ENCODE assay signal across 10 mouse cellular contexts in the genomic region with DNA sequence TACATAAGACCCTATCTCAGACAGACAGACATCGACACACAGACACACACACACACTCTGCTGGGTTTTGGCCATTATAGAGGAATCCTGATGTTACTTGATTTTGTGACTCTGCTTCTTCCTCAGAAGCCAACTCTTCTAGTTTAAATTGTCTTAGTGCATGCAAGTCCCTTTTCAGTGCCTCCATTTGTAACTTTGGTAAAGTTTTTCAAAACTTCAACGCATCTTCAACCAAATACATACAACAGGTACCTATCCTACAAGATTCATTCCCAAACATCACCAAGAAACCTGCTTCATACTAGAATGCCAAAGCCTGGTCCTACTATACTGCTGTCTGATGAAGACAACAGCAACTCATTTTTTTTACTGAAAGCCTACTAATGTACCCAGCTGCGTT. TPM values are rescaled to one million over a fixed set of nuclear protein-coding genes. Genes with fewer than 3 reads are reported as not detected.
A peak's percentile ranks its signal among the peaks of the same experiment; 100 is the strongest.
DNase-seq lines count a peak whose midpoint lies in the region; ATAC-seq and TF ChIP-seq lines count a peak whose summit lies in the region.
"Had no signal": no experiment of that assay in that cellular context is flagged by ENCODE, and none has a peak within 500 bp of the region (broad histone marks: within the 10 kb centered on the region; RNA-seq: fewer than 3 reads in every experiment).

No protein-coding gene starts in this region.

- peaks cover 13% of the 10 kb centered on the region for H3K4me1 ChIP-seq in kidney, embryonic 14.5 days (ENCODE audit: control insufficient read depth, insufficient read depth, low read length)
- peaks cover 3% of the 10 kb centered on the region; the same call in 1 of the 2 replicates for H3K4me1 ChIP-seq in cortical plate, adult 2 months (ENCODE audit: control insufficient read depth, insufficient read depth, low read length)
- H3K4me1 ChIP-seq in hindbrain, postnatal 0 days (ENCODE audit: insufficient read depth, low read length), result peaks cover 13% of the 10 kb centered on the region; the same call in 1 of the 2 replicates
- peaks cover 2% of the 10 kb centered on the region; the same call in 1 of the 2 replicates for H3K4me1 ChIP-seq in midbrain, postnatal 0 days (ENCODE audit: insufficient read depth, low read length)

- ATAC-seq in kidney, embryonic 14.5 days (ENCODE audit: low FRiP score, low TSS enrichment), result no peak
- ATAC-seq in hindbrain, postnatal 0 days, result no peak
- ATAC-seq in midbrain, postnatal 0 days (ENCODE audit: low FRiP score), result no peak

- peaks cover 9% of the 10 kb centered on the region for H3K36me3 ChIP-seq in kidney, embryonic 14.5 days (ENCODE audit: control insufficient read depth, insufficient read depth, low read length)
- peaks cover 5% of the 10 kb centered on the region; the same call in 1 of the 2 replicates for H3K36me3 ChIP-seq in hindbrain, postnatal 0 days (ENCODE audit: insufficient read depth, low read length)
- peaks cover 3% of the 10 kb centered on the region; the same call in 1 of the 2 replicates for H3K36me3 ChIP-seq in midbrain, postnatal 0 days (ENCODE audit: insufficient read depth, low read length)

- intact Hi-C loops in left cerebral cortex, postnatal 25 days (cut with DNase I), result no loop called here

- no peak overlapping the region for H3K27ac ChIP-seq in kidney, embryonic 14.5 days (ENCODE audit: low read depth, low read length)
- H3K27ac ChIP-seq in cortical plate, adult 2 months (ENCODE audit: insufficient read depth, low read length), result no peak overlapping the region
- H3K27ac ChIP-seq in hindbrain, postnatal 0 days, result no peak overlapping the region
- no peak overlapping the region for H3K27ac ChIP-seq in midbrain, postnatal 0 days (ENCODE audit: low read depth, low read length)

- peak overlapping the region; percentile 89 for H3K4me3 ChIP-seq in kidney, embryonic 14.5 days (ENCODE audit: low read length)
- H3K4me3 ChIP-seq in cortical plate, adult 2 months (ENCODE audit: insufficient read depth, low read length), result peak overlapping the region; percentile 72; the same call in 1 of the 2 replicates
- peak overlapping the region; percentile 64 for H3K4me3 ChIP-seq in hindbrain, postnatal 0 days (ENCODE audit: low read length)
- peak overlapping the region; percentile 88 for H3K4me3 ChIP-seq in midbrain, postnatal 0 days (ENCODE audit: low read depth, low read length)

- DNase-seq in kidney, adult 8-10 months, result no peak
- DNase-seq in hindbrain, postnatal 0 days (ENCODE audit: low spot score), result no peak
- DNase-seq in midbrain, postnatal 0 days (ENCODE audit: low spot score), result no peak
- DNase-seq in yolk sac, embryonic 10.5 days (ENCODE audit: low spot score), result no peak
- no peak for DNase-seq in frontal cortex, postnatal 36 days (ENCODE audit: low spot score in 2 of 2)
- no peak for DNase-seq in left cerebral cortex, postnatal 25 days (ENCODE audit: low spot score in 2 of 2)
- DNase-seq: lung, adult 18-20 months; thymus, adult 18-20 months had no signal

- WGBS in kidney, embryonic 14.5 days, result 73% methylated on average over 3 of the region's 3 CpGs
- WGBS in hindbrain, postnatal 0 days, result 79% methylated on average over 3 of the region's 3 CpGs
- WGBS in midbrain, postnatal 0 days, result 80% methylated on average over 3 of the region's 3 CpGs

- TF ChIP-seq POLR2A in cortical plate, adult 2 months (IDR thresholded peaks at IDR 0.05; ENCODE audit: extremely low read depth, insufficient read depth, low read length), result no peak

- no peak for TF ChIP-seq CTCF in cortical plate, adult 2 months (IDR thresholded peaks at IDR 0.05; ENCODE audit: extremely low read depth, insufficient read depth, low read length)
- TF ChIP-seq CTCF in hindbrain, postnatal 0 days (IDR thresholded peaks at IDR 0.05; ENCODE audit: low read depth), result no peak
- no peak for TF ChIP-seq CTCF in midbrain, postnatal 0 days (IDR thresholded peaks at IDR 0.05)

- H3K9ac ChIP-seq in kidney, embryonic 14.5 days (ENCODE audit: low read depth, low read length), result peak overlapping the region; percentile 92
- peak overlapping the region; percentile 80 for H3K9ac ChIP-seq in hindbrain, postnatal 0 days (replicated peaks; ENCODE audit: low read length)
- H3K9ac ChIP-seq in midbrain, postnatal 0 days (replicated peaks; ENCODE audit: low read length, poor library complexity, severe bottlenecking), result peak overlapping the region; percentile 76; the same call in 1 of the 2 replicates

- H3K27me3 ChIP-seq in kidney, embryonic 14.5 days (ENCODE audit: control insufficient read depth, insufficient read depth, low read length), result no peaks in the 10 kb centered on the region
- no peaks in the 10 kb centered on the region for H3K27me3 ChIP-seq in hindbrain, postnatal 0 days (ENCODE audit: insufficient read depth, low read length)
- H3K27me3 ChIP-seq in midbrain, postnatal 0 days (ENCODE audit: insufficient read depth, low read length), result no peaks in the 10 kb centered on the region

- peak overlapping the region; percentile 91 for H3K4me2 ChIP-seq in kidney, embryonic 14.5 days (replicated peaks; ENCODE audit: low read depth, low read length)
- H3K4me2 ChIP-seq in hindbrain, postnatal 0 days (ENCODE audit: low read depth, low read length), result peak overlapping the region; percentile 86
- H3K4me2 ChIP-seq in midbrain, postnatal 0 days (ENCODE audit: low read depth, low read length, poor library complexity, severe bottlenecking), result peak overlapping the region; percentile 84

- H3K9me3 ChIP-seq in kidney, embryonic 14.5 days (ENCODE audit: control insufficient read depth, low read length), result no peaks in the 10 kb centered on the region
- H3K9me3 ChIP-seq in hindbrain, postnatal 0 days (ENCODE audit: low read length), result no peaks in the 10 kb centered on the region
- no peaks in the 10 kb centered on the region for H3K9me3 ChIP-seq in midbrain, postnatal 0 days (ENCODE audit: low read length)

RNA-seq across cellular contexts. Expression of a gene that starts 1.5 kb away (rescaled TPM):
- polyA plus RNA-seq in kidney, embryonic 14.5 days (2014; fragmentation: Nextera tagmentation; extraction: Ambion mirVana), result 69.3 and 73.5 TPM in 2 replicates
- polyA plus RNA-seq in cortical plate, adult 2 months (2012; rRNA removed), result 28.6 and 29.7 TPM in 2 replicates
- 21.5 and 38.1 TPM in 2 replicates for total RNA-seq in hindbrain, postnatal 0 days (2014; rRNA removed)
- polyA plus RNA-seq in hindbrain, postnatal 0 days (2015; fragmentation: Nextera tagmentation; extraction: Ambion mirVana), result 54.2 and 57.7 TPM in 2 replicates
- 36.7 and 47.4 TPM in 2 replicates for total RNA-seq in midbrain, postnatal 0 days (2014; rRNA removed)
- 54.3 and 57.9 TPM in 2 replicates for polyA plus RNA-seq in midbrain, postnatal 0 days (2015; fragmentation: Nextera tagmentation; extraction: Ambion mirVana)
- 10 to 100 TPM; 55.5 to 58.3 TPM for total RNA-seq in left cerebral cortex, postnatal 25 days (2021)

RNA-seq across cellular contexts. Expression of a gene that starts 43.2 kb away (rescaled TPM):
- 0.46 and 0.76 TPM in 2 replicates for polyA plus RNA-seq in kidney, embryonic 14.5 days (2014; fragmentation: Nextera tagmentation; extraction: Ambion mirVana)
- polyA plus RNA-seq in cortical plate, adult 2 months (2012; rRNA removed), result 4.0 and 4.3 TPM in 2 replicates
- 0.29 and 4.2 TPM in 2 replicates for total RNA-seq in hindbrain, postnatal 0 days (2014; rRNA removed)
- polyA plus RNA-seq in hindbrain, postnatal 0 days (2015; fragmentation: Nextera tagmentation; extraction: Ambion mirVana), result 2.9 and 3.5 TPM in 2 replicates
- total RNA-seq in midbrain, postnatal 0 days (2014; rRNA removed), result 2.3 and 5.8 TPM in 2 replicates
- 3.4 and 3.6 TPM in 2 replicates for polyA plus RNA-seq in midbrain, postnatal 0 days (2015; fragmentation: Nextera tagmentation; extraction: Ambion mirVana)
- 1 to 10 TPM; 5.2 to 6.1 TPM for total RNA-seq in left cerebral cortex, postnatal 25 days (2021)
